Mouse (Mus musculus): ENCODE results near the gene Grk1. TPM values are rescaled to one million over a fixed set of nuclear protein-coding genes. Genes with fewer than 3 reads are reported as not detected.

The Grk1 gene
- polyA plus RNA-seq (2014; fragmentation: Illumina TruSeq; extraction: RNeasy Lipid Tissue Mini Kit (QIAGEN cat#74804); ENCODE audit: low read depth, low replicate concordance), result not detected

GRCm38 (mm10) chr8:13404666-13405131 lies at the start of gene Grk1:
Gene Grk1 (plus strand): TSS chr8:13405081.

GRCm38 (mm10) chr8:13396725-13397124 lies 8.2 kb upstream of the Grk1 start, which contains the start of gene Atp4b:
Gene Atp4b (minus strand): TSS chr8:13396825.

DNA sequence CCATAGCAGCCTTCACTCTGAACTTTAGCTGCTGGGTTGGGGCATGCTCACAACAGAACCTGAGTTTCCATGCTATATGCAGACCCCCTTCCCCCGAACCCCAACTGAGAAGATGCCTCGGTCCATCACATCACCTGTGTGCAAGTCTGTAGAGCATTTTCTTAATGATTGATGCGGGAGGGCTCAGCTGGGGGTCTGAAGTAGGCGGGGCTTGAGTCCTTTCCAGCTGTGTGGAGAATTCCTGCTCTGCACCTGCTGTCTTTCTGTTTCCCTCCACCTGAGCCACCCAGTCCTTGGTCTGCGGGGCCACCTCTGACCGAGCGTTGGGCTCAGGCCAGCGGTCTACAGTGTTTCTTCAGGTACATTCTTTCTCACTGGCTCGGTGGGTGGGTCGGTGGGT lies 30.0 kb downstream of the Grk1 start, which contains the start of gene Tmem255b:
Gene Tmem255b (plus strand): TSS at position 301 of the 400 bp plus-strand sequence.

Other genes with a start within 250 kb of the Grk1 start
- gene Lamp1, start 245.9 kb upstream of the Grk1 start, polyA plus RNA-seq (2014; fragmentation: Illumina TruSeq; extraction: RNeasy Lipid Tissue Mini Kit (QIAGEN cat#74804); ENCODE audit: low read depth, low replicate concordance), result 466 TPM
- gene Grtp1, start 204.5 kb upstream of the Grk1 start, polyA plus RNA-seq (2014; fragmentation: Illumina TruSeq; extraction: RNeasy Lipid Tissue Mini Kit (QIAGEN cat#74804); ENCODE audit: low read depth, low replicate concordance), result 11.4 TPM
- not detected for gene Adprhl1, start 150.9 kb upstream of the Grk1 start, polyA plus RNA-seq (2014; fragmentation: Illumina TruSeq; extraction: RNeasy Lipid Tissue Mini Kit (QIAGEN cat#74804); ENCODE audit: low read depth, low replicate concordance)
- 6.8 TPM for gene Dcun1d2, start 117.0 kb upstream of the Grk1 start, polyA plus RNA-seq (2014; fragmentation: Illumina TruSeq; extraction: RNeasy Lipid Tissue Mini Kit (QIAGEN cat#74804); ENCODE audit: low read depth, low replicate concordance)
- gene Tmco3, start 116.9 kb upstream of the Grk1 start, polyA plus RNA-seq (2014; fragmentation: Illumina TruSeq; extraction: RNeasy Lipid Tissue Mini Kit (QIAGEN cat#74804); ENCODE audit: low read depth, low replicate concordance), result 6.7 TPM
- 10.9 TPM for gene Tfdp1, start 66.3 kb upstream of the Grk1 start, polyA plus RNA-seq (2014; fragmentation: Illumina TruSeq; extraction: RNeasy Lipid Tissue Mini Kit (QIAGEN cat#74804); ENCODE audit: low read depth, low replicate concordance)
- gene Atp4b, start 8.3 kb upstream of the Grk1 start, polyA plus RNA-seq (2014; fragmentation: Illumina TruSeq; extraction: RNeasy Lipid Tissue Mini Kit (QIAGEN cat#74804); ENCODE audit: low read depth, low replicate concordance), result not detected
- not detected for gene Tmem255b, start 30.1 kb downstream of the Grk1 start, polyA plus RNA-seq (2014; fragmentation: Illumina TruSeq; extraction: RNeasy Lipid Tissue Mini Kit (QIAGEN cat#74804); ENCODE audit: low read depth, low replicate concordance)
- gene Gas6, start 89.4 kb downstream of the Grk1 start, polyA plus RNA-seq (2014; fragmentation: Illumina TruSeq; extraction: RNeasy Lipid Tissue Mini Kit (QIAGEN cat#74804); ENCODE audit: low read depth, low replicate concordance), result 2.4 TPM
- not detected for gene 1700029H14Rik, start 157.4 kb downstream of the Grk1 start, polyA plus RNA-seq (2014; fragmentation: Illumina TruSeq; extraction: RNeasy Lipid Tissue Mini Kit (QIAGEN cat#74804); ENCODE audit: low read depth, low replicate concordance)